Mouse (Mus musculus) G1E (cell line): ENCODE results near the gene Hapln4.

Experiments
- CTCF ChIP-seq: IDR thresholded peaks from 2 replicates; pipeline ENCODE4 v1.5.1; 2012; ENCODE audit warnings: low read depth, low read length, inconsistent platforms, mixed read lengths
- GATA1 ChIP-seq: IDR thresholded peaks from 2 replicates; pipeline ENCODE4 v1.6.1; 2012; ENCODE audit warnings: borderline replicate concordance, low read length, inconsistent platforms, mixed read lengths
- POLR2AphosphoS5 ChIP-seq: IDR thresholded peaks from 2 replicates; pipeline ENCODE4 v1.6.1; 2012; ENCODE audit warnings: low read depth, low read length, inconsistent platforms; ENCODE audit not compliant: insufficient replicate concordance
- TAL1 ChIP-seq: conservative IDR thresholded peaks from 2 replicates; pipeline ENCODE4 v1.6.1; 2012; ENCODE audit warnings: low read depth, low read length, inconsistent platforms, mixed read lengths

- TF ChIP-seq CTCF (no peak), POLR2AphosphoS5 (no peak), GATA1 (no peak), TAL1 (no peak)
Observed at GRCm38 (mm10) chr8:70083285-70083684, at the start of gene Hapln4.
